Mouse (Mus musculus) MEL (cell line): ENCODE results near the gene Txn2. TPM values are rescaled to one million over a fixed set of nuclear protein-coding genes. Genes with fewer than 3 reads are reported as not detected.

Source experiments
- DNase-seq: peaks from one replicate; pipeline ENCODE4 v3.0.0; 2011; ENCODE audit warnings: low read depth, low spot score
- H3K27ac ChIP-seq: 2 replicates; pipeline ENCODE4 v1.5.1; 2012; ENCODE audit warnings: low read depth, mild to moderate bottlenecking, control low read depth, low read length, moderate library complexity; ENCODE audit not compliant: control insufficient read depth
- H3K27me3 ChIP-seq, 2 experiments: fragments of 150-350 bp in 1 of 2; sonication (generic) in 1 of 2; 2 replicates each; pipeline ENCODE4 v1.6.1; 2012; ENCODE audit warnings: low read length in 2 of 2, mild to moderate bottlenecking in 2 of 2, improper control_type of control experiment in 1 of 2, moderate library complexity in 1 of 2; ENCODE audit not compliant: insufficient read depth in 2 of 2, control insufficient read depth in 1 of 2
- H3K36me3 ChIP-seq, 2 experiments: 2 replicates each; pipeline ENCODE4 v1.6.1; 2012 to 2014; ENCODE audit warnings: low read length in 2 of 2, improper control_type of control experiment in 1 of 2, inconsistent platforms in 1 of 2, mild to moderate bottlenecking in 1 of 2; ENCODE audit not compliant: insufficient read depth in 2 of 2, control insufficient read depth in 1 of 2
- H3K4me1 ChIP-seq, 2 experiments: fragments of 150-350 bp in 1 of 2; sonication (generic) in 1 of 2; 2 replicates each; pipeline ENCODE4 v1.6.1; 2012; ENCODE audit warnings: low read length in 2 of 2, improper control_type of control experiment in 1 of 2, mild to moderate bottlenecking in 1 of 2; ENCODE audit not compliant: insufficient read depth in 2 of 2, control insufficient read depth in 1 of 2
- H3K4me3 ChIP-seq, 2 experiments: fragments of 150-350 bp in 1 of 2; sonication (generic) in 1 of 2; 2 replicates each; pipeline ENCODE4 v1.5.1; 2012; ENCODE audit warnings: low read depth in 2 of 2, low read length in 2 of 2, mild to moderate bottlenecking in 2 of 2, moderate library complexity in 2 of 2, control low read depth in 1 of 2, improper control_type of control experiment in 1 of 2; ENCODE audit not compliant: control insufficient read depth in 1 of 2, insufficient read depth in 1 of 2
- H3K79me2 ChIP-seq: 2 replicates; pipeline ENCODE4 v1.6.1; 2012; ENCODE audit warnings: mild to moderate bottlenecking, low read length, moderate library complexity; ENCODE audit not compliant: control insufficient read depth, poor library complexity, insufficient read depth
- H3K9ac ChIP-seq: 2 replicates; pipeline ENCODE4 v1.6.1; 2012; ENCODE audit warnings: low read depth, mild to moderate bottlenecking, control low read depth, low read length, moderate library complexity; ENCODE audit not compliant: control insufficient read depth, poor library complexity, severe bottlenecking
- H3K9me3 ChIP-seq: fragments of 150-350 bp; sonication (generic); replicated peaks from 2 replicates; pipeline ENCODE4 v1.6.1; 2012; ENCODE audit warnings: mild to moderate bottlenecking, low read length, improper control_type of control experiment, moderate library complexity; ENCODE audit not compliant: insufficient read depth
- CHD1 ChIP-seq: IDR thresholded peaks from 2 replicates; pipeline ENCODE4 v1.6.1; 2012; ENCODE audit warnings: low read depth, mild to moderate bottlenecking, inconsistent platforms, low read length, improper control_type of control experiment
- E2F4 ChIP-seq: IDR thresholded peaks from 2 replicates; pipeline ENCODE4 v1.6.1; 2011; ENCODE audit warnings: low read depth, low read length, improper control_type of control experiment, borderline replicate concordance
- EP300 ChIP-seq, 2 experiments: IDR thresholded peaks; 2 replicates each; pipeline ENCODE4 v1.6.1; 2011; ENCODE audit warnings: improper control_type of control experiment in 2 of 2, low read length in 2 of 2, low read depth in 1 of 2, mild to moderate bottlenecking in 1 of 2
- ETS1 ChIP-seq: IDR thresholded peaks from 2 replicates; pipeline ENCODE4 v1.6.1; 2012; ENCODE audit warnings: low read depth, mild to moderate bottlenecking, inconsistent platforms, low read length, improper control_type of control experiment, moderate library complexity
- GATA1 ChIP-seq: IDR thresholded peaks from 2 replicates; pipeline ENCODE4 v1.6.1; 2011; ENCODE audit warnings: low read depth, low read length, improper control_type of control experiment
- KAT2A ChIP-seq: conservative IDR thresholded peaks from 2 replicates; pipeline ENCODE4 v1.6.1; 2012; ENCODE audit warnings: low read depth, low read length, improper control_type of control experiment, inconsistent platforms
- MAX ChIP-seq: IDR thresholded peaks from 2 replicates; pipeline ENCODE4 v1.6.1; 2011; ENCODE audit warnings: low read length, improper control_type of control experiment
- NRF1 ChIP-seq: IDR thresholded peaks from 2 replicates; pipeline ENCODE4 v1.6.1; 2014; ENCODE audit warnings: low read depth, mild to moderate bottlenecking, inconsistent platforms, low read length, improper control_type of control experiment, moderate library complexity; ENCODE audit not compliant: poor library complexity, insufficient read depth, severe bottlenecking
- POLR2A ChIP-seq, 2 experiments: IDR thresholded peaks; 2 replicates each; pipeline ENCODE4 v1.6.1; 2011 to 2012; ENCODE audit warnings: low read length in 2 of 2, mild to moderate bottlenecking in 2 of 2, control low read depth in 1 of 2, improper control_type of control experiment in 1 of 2, low read depth in 1 of 2, moderate library complexity in 1 of 2; ENCODE audit not compliant: control insufficient read depth in 1 of 2, insufficient read depth in 1 of 2, poor library complexity in 1 of 2
- POLR2AphosphoS2 ChIP-seq: IDR thresholded peaks from 2 replicates; pipeline ENCODE4 v1.6.1; 2011; ENCODE audit warnings: low read length, improper control_type of control experiment
- SIN3A ChIP-seq: IDR thresholded peaks from 2 replicates; pipeline ENCODE4 v1.6.1; 2012; ENCODE audit warnings: low read length, improper control_type of control experiment, inconsistent platforms
- SMC3 ChIP-seq: IDR thresholded peaks from 2 replicates; pipeline ENCODE4 v1.6.1; 2011; ENCODE audit warnings: low read depth, low read length, improper control_type of control experiment
- TAL1 ChIP-seq: IDR thresholded peaks from 2 replicates; pipeline ENCODE4 v1.6.1; 2012; ENCODE audit warnings: mild to moderate bottlenecking, inconsistent platforms, low read length, moderate library complexity, mixed read lengths
- TBP ChIP-seq: IDR thresholded peaks from 2 replicates; pipeline ENCODE4 v1.8.0; 2011; ENCODE audit warnings: low read depth, low read length, improper control_type of control experiment
- TCF12 ChIP-seq: IDR thresholded peaks from 2 replicates; pipeline ENCODE4 v1.6.1; 2014; ENCODE audit warnings: low read depth, mild to moderate bottlenecking, inconsistent platforms, low read length, improper control_type of control experiment, moderate library complexity
- UBTF ChIP-seq: IDR thresholded peaks from 2 replicates; pipeline ENCODE4 v1.6.1; 2012; ENCODE audit warnings: low read depth, mild to moderate bottlenecking, inconsistent platforms, low read length, improper control_type of control experiment, moderate library complexity, borderline replicate concordance; ENCODE audit not compliant: insufficient read depth
- USF1 ChIP-seq: IDR thresholded peaks from 2 replicates; pipeline ENCODE4 v1.6.1; 2014; ENCODE audit warnings: low read depth, mild to moderate bottlenecking, inconsistent platforms, low read length, improper control_type of control experiment, moderate library complexity
- ZC3H11A ChIP-seq: IDR thresholded peaks from 2 replicates; pipeline ENCODE4 v1.6.1; 2012; ENCODE audit warnings: low read depth, mild to moderate bottlenecking, inconsistent platforms, low read length, improper control_type of control experiment
- ZMIZ1 ChIP-seq: IDR thresholded peaks from 2 replicates; pipeline ENCODE4 v1.6.1; 2012; ENCODE audit warnings: low read depth, mild to moderate bottlenecking, inconsistent platforms, low read length, improper control_type of control experiment, moderate library complexity
- polyA plus RNA-seq, 2 experiments: library from polyadenylated mRNA; stranded (reverse) in 1 of 2; unstranded in 1 of 2; fragments of >175 nt in 1 of 2; fragments of >200 nt in 1 of 2; gene quantifications; 2 replicates each; pipeline versions ENCODE4 v1.2.1 to v1.2.4; 2012; ENCODE audit warnings: low replicate concordance in 2 of 2, low read depth in 1 of 2; ENCODE audit not compliant: insufficient read length in 2 of 2, insufficient read depth in 1 of 2, missing spikeins in 1 of 2
- total RNA-seq: library from RNA; depleted of rRNA; stranded (reverse); fragments of 300-350 nt; gene quantifications from 2 replicates; pipeline ENCODE4 v1.2.3, GENCODE M21; 2012

The Txn2 gene
- total and polyA plus RNA-seq, 3 experiments, result 114 to 416 (median 207) TPM

- H3K36me3 ChIP-seq, result peaks cover 0 to 8% of the 10 kb centered on the region in 2 experiments; a peak in 2 of 4 replicates
Measured at GRCm38 (mm10) chr15:77954362-77954761, 25.6 kb upstream of the Txn2 start.

DNA sequence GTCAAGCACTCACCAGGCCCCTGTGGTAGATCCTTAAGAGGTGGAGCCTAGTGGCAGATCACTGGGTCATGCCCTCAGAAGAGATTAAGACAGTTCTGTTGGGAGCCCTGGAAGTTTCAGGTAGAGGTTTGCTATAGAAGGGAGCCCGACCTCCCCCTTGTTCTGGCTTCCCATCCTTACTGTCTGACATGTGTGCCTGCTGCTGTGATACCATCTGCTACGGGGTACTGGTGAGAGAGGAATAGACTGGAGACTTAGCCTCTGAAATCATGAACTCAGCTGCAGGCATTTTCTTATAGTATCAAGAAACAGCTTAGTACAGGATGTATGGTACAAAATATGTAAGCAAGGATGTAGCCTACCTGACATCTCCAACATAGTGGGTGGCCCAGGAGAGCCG lies 24.1 kb upstream of the Txn2 start:
- Histone ChIP-seq H3K79me2 (no peaks in the 10 kb centered on the region; the same call in none of the 2 replicates), H3K9ac (no peak overlapping the region), H3K4me3 (no peak overlapping the region), H3K4me1 (peaks cover 4 to 16% of the 10 kb centered on the region in 2 experiments; a peak in 3 of 4 replicates), H3K27me3 (no peaks in the 10 kb centered on the region), H3K27ac (no peak overlapping the region), H3K36me3 (peaks cover 0 to 8% of the 10 kb centered on the region in 2 experiments; a peak in 3 of 4 replicates), H3K9me3 (no peaks in the 10 kb centered on the region)
- TF ChIP-seq GATA1, result no peak
- no peak for TF ChIP-seq TAL1
- no peak for DNase-seq

More at GRCm38 (mm10) chr15:77954362-77954761, 25.6 kb upstream of the Txn2 start:
- H3K4me3 ChIP-seq, result no peak overlapping the region
- DNase-seq, result no peak
- no peaks in the 10 kb centered on the region; the same call in none of the 2 replicates for H3K79me2 ChIP-seq
- H3K27ac ChIP-seq, result no peak overlapping the region
- no peaks in the 10 kb centered on the region for H3K27me3 ChIP-seq
- no peak for TF ChIP-seq E2F4
- no peak for TF ChIP-seq ZC3H11A
- TF ChIP-seq ZMIZ1, result no peak
- TF ChIP-seq SIN3A, result no peak
- TF ChIP-seq TAL1, result no peak
- TF ChIP-seq TBP, result no peak
- TF ChIP-seq ETS1, result no peak
- no peak for TF ChIP-seq USF1
- no peak for TF ChIP-seq CHD1
- no peak for TF ChIP-seq KAT2A
- no peak for TF ChIP-seq TCF12
- TF ChIP-seq EP300 (IDR thresholded peaks at IDR 0.05; ENCODE audit: low read depth in 1 of 2, low read length in 2 of 2), result no peak
- TF ChIP-seq UBTF, result no peak
- TF ChIP-seq MAX, result no peak
- no peak for TF ChIP-seq NRF1
- no peak for TF ChIP-seq POLR2AphosphoS2
- TF ChIP-seq POLR2A (IDR thresholded peaks at IDR 0.05; ENCODE audit: control insufficient read depth in 1 of 2, insufficient read depth in 1 of 2, low read depth in 1 of 2, low read length in 2 of 2, poor library complexity in 1 of 2), result no peak
- no peak for TF ChIP-seq SMC3
- H3K9ac ChIP-seq, result no peak overlapping the region
- no peaks in the 10 kb centered on the region for H3K9me3 ChIP-seq
- peaks cover 4 to 16% of the 10 kb centered on the region in 2 experiments; a peak in 3 of 4 replicates for H3K4me1 ChIP-seq
